Mouse (Mus musculus): ENCODE data around the gene Mapk6.

DNA sequence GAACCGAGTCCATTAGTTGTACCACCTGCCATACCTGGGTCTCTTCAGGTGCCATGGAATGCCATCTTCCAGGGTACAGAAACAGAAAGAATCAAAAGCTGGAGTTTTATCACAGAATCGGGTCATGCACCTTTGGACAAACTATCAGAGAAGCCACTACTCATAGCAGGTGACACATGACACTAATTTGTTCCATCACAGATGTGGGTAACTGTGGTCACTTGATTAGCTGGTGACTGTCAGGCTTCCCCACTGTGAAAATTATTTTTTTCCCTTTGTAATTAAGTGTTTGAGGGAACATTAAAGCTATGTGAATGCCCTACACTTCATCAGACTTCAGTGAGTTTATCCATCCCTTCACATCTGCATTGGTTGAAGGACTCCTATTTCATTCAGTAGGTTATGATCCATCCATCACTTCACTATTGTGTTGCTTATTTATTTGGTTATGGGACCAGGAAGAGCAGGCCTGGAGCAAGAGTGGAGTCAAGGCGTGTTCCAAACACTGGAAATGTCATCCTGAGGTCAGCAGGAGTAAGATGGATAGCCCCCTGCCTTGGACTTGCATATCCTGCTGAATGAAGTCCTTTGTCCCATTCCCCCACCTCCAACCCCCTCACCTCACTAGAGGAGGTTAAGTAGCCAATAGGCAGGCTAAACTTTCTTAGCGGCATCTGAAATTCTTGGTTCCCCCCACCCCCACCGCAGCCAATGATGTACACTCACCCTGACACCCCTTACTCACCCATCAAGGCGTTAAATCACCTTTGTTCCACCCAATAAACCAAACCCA, 14.7 kb upstream of the Mapk6 start:
- TF ChIP-seq FLI1 (IDR thresholded peaks at IDR 0.05; ENCODE audit: low read length) (no peak), GATA1 (IDR thresholded peaks at IDR 0.05; ENCODE audit: borderline replicate concordance, low read length) (no peak)

All from megakaryocyte, embryonic 14.5 days (primary cell).